Mouse (Mus musculus) intestine, postnatal 0 days (tissue): ENCODE data around the gene Amz2. TPM values are rescaled to one million over a fixed set of nuclear protein-coding genes. Genes with fewer than 3 reads are reported as not detected.

Experiments used
- ATAC-seq: fragments of 200-750 bp; cut with Nextera tagmentation; 2 replicates; pipeline ENCODE4 v1.8.0; 2017; ENCODE audit warnings: mild to moderate bottlenecking, moderate TSS enrichment, moderate library complexity
- H3K27ac ChIP-seq: fragments of 300-500 bp; sonication (generic); 2 replicates; pipeline ENCODE4 v1.5.1; 2014; ENCODE audit warnings: mild to moderate bottlenecking, low read depth, low read length, moderate library complexity
- H3K27me3 ChIP-seq: fragments of 300-500 bp; sonication (generic); replicated peaks from 2 replicates; pipeline ENCODE4 v1.6.1; 2014; ENCODE audit warnings: low read length, mixed read lengths; ENCODE audit not compliant: control insufficient read depth, insufficient read depth
- H3K36me3 ChIP-seq: fragments of 300-500 bp; sonication (generic); 2 replicates; pipeline ENCODE4 v1.6.1; 2014; ENCODE audit warnings: mild to moderate bottlenecking, moderate library complexity; ENCODE audit not compliant: control insufficient read depth, insufficient read depth
- H3K4me1 ChIP-seq: fragments of 300-500 bp; sonication (generic); replicated peaks from 2 replicates; pipeline ENCODE4 v1.6.1; 2014; ENCODE audit warnings: antibody characterized with exemption, low read length, mixed read lengths; ENCODE audit not compliant: control insufficient read depth, insufficient read depth
- H3K4me2 ChIP-seq: fragments of 300-500 bp; sonication (generic); replicated peaks from 2 replicates; pipeline ENCODE4 v1.6.1; 2014; ENCODE audit warnings: low read depth, mild to moderate bottlenecking, moderate library complexity
- H3K4me3 ChIP-seq: fragments of 300-500 bp; sonication (generic); 2 replicates; pipeline ENCODE4 v1.5.1; 2014; ENCODE audit warnings: low read depth, low read length
- H3K9ac ChIP-seq: fragments of 300-500 bp; sonication (generic); 2 replicates; pipeline ENCODE4 v1.6.1; 2014; ENCODE audit warnings: mild to moderate bottlenecking, low read depth, low read length
- H3K9me3 ChIP-seq: fragments of 300-500 bp; sonication (generic); 2 replicates; pipeline ENCODE4 v1.6.1; 2016; ENCODE audit warnings: mixed run types; ENCODE audit not compliant: control insufficient read depth
- CTCF ChIP-seq: sonication (generic); IDR thresholded peaks from 2 replicates; pipeline ENCODE4 v1.5.1; 2016; ENCODE audit warnings: low read depth, mild to moderate bottlenecking, control low read depth, antibody characterized with exemption, moderate library complexity
- WGBS: fragments of 180-500 bp; shearing (Covaris S2); extraction: QIAGEN DNeasy Blood & Tissue Kit; methylation state at CpG from one replicate; pipeline ENCODE4 v1.1.7; 2014; 5-methylcytosine and 5-hydroxymethylcytosine counted together
- polyA plus RNA-seq: library from polyadenylated mRNA; unstranded; fragments of >200 nt; fragmentation: Nextera tagmentation; extraction: Ambion mirVana; gene quantifications from 2 replicates; pipeline ENCODE4 v1.2.1, GENCODE M21; 2015

Gene Amz2
- polyA plus RNA-seq, 1 experiment from 2014 or later = 22.7 TPM

DNA sequence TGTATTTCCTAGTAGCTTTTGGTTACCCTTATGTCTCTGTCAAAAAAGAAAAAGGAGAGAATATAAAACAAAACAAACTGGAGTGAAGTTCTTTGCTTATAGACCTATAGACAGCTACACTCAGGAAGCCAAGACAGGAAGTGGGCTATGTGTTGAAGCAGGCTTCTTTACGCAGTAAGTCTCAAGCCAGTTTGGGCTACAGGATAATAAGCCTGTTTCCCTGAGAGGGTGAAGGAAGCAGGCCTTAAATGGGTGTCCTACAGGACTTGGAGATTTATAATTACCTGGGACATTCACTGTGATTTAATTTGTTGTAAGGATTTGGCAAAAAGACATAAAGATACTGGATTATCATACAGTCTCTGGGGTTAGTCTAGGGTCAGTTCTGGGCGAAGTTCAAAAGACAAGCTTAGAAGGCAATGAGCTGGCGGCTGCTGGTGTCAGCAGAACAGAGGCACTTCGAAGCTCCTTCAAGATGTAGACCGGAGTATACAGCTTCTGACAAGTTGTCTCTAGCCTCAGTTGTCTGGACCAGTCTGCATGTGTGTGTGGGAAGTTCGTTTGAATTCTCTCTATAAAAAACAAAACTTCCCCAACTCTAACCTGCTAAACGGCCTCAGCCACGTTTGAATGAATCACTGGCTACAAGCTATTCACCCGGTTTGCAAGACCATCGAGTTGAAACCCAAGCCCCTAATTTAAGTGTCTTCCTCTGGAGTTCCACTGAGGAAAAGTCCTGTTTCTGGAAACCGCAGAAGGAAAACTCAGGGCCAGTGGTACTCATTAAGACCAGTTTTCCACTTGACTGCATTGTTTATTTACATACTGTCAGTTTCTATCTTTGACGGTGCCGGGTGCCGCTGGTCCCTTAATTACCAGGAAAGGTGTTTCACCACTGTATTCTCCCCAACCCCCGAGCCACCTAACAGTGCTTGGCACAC is 45.4 kb downstream of the Amz2 start:
- Histone ChIP-seq H3K9me3 (no peaks in the 10 kb centered on the region), H3K4me3 (peak overlapping the region; percentile 74), H3K4me2 (peak overlapping the region; percentile 96), H3K27me3 (no peaks in the 10 kb centered on the region), H3K4me1 (no peaks in the 10 kb centered on the region), H3K27ac (peak overlapping the region; percentile 98), H3K9ac (peak overlapping the region; percentile 97), H3K36me3 (peaks cover 9% of the 10 kb centered on the region; the same call in 1 of the 2 replicates)
- no peak for TF ChIP-seq CTCF
- 25% methylated on average over 15 of the region's 15 CpGs for WGBS
- no peak; the same call in 1 of the 2 replicates for ATAC-seq

DNA sequence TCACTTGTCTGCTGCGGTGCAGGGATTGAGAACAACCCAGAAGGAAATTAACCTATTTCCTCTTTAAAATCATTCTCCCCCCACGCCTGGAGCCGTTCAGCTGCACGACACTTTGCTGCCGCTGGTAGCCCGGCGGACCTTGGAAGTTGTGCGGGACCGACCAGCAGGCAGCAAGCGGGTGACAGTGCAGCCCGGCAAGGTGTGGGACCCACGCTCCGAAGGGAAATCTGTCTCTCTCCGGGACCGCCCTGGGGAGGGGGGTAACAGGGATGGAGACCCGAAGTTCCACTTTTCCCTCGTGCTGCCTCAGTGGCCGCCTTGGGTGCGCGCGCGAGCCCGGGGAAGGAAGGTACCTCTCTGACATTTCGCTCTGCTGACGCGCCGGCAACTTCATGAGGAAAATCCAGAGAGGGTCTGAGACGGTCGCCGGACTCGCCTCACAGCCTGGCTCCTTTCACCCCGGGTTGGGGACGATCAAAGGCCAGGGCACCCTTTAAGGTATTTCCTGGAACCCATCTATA is 46.5 kb downstream of the Amz2 start:
- peak overlapping the region; percentile 74 for H3K4me3 ChIP-seq
- no peaks in the 10 kb centered on the region for H3K27me3 ChIP-seq
- peak overlapping the region; percentile 98 for H3K27ac ChIP-seq
- peak; percentile 13; the same call in 1 of the 2 replicates for TF ChIP-seq CTCF
- ATAC-seq = no peak
- H3K36me3 ChIP-seq = peaks cover 5% of the 10 kb centered on the region; the same call in 1 of the 2 replicates
- under 1% methylated on average over 33 of the region's 33 CpGs for WGBS
- no peaks in the 10 kb centered on the region for H3K4me1 ChIP-seq
- H3K4me2 ChIP-seq = peak overlapping the region; percentile 96
- no peaks in the 10 kb centered on the region for H3K9me3 ChIP-seq
- H3K9ac ChIP-seq = peak overlapping the region; percentile 97

DNA sequence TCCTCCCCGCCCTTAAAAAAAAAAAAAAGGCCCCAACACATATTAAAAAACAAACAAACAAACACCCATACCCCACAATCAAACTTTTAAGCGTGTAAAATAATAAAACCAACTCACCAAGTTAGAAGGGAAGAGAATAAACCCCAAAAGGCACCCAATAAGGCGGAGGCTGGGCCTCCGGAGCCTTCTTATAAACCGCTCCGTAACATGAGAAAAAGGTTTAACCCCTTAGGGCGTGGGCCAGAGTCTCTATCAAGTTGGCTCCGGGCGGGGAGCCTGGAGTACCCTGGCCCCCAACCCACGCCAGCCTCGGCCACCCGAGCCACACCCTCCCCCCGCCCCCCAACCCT is 47.0 kb downstream of the Amz2 start:
- no peaks in the 10 kb centered on the region for H3K36me3 ChIP-seq
- peak overlapping the region; percentile 98 for H3K27ac ChIP-seq
- ATAC-seq = no peak
- peaks cover under 1% of the 10 kb centered on the region; the same call in 1 of the 2 replicates for H3K4me1 ChIP-seq
- TF ChIP-seq CTCF = no peak
- H3K27me3 ChIP-seq = no peaks in the 10 kb centered on the region
- H3K9me3 ChIP-seq = no peaks in the 10 kb centered on the region
- H3K4me3 ChIP-seq = peak overlapping the region; percentile 74
- H3K4me2 ChIP-seq = peak overlapping the region; percentile 96
- H3K9ac ChIP-seq = peak overlapping the region; percentile 97
- 0% methylated on average over 12 of the region's 13 CpGs for WGBS

DNA sequence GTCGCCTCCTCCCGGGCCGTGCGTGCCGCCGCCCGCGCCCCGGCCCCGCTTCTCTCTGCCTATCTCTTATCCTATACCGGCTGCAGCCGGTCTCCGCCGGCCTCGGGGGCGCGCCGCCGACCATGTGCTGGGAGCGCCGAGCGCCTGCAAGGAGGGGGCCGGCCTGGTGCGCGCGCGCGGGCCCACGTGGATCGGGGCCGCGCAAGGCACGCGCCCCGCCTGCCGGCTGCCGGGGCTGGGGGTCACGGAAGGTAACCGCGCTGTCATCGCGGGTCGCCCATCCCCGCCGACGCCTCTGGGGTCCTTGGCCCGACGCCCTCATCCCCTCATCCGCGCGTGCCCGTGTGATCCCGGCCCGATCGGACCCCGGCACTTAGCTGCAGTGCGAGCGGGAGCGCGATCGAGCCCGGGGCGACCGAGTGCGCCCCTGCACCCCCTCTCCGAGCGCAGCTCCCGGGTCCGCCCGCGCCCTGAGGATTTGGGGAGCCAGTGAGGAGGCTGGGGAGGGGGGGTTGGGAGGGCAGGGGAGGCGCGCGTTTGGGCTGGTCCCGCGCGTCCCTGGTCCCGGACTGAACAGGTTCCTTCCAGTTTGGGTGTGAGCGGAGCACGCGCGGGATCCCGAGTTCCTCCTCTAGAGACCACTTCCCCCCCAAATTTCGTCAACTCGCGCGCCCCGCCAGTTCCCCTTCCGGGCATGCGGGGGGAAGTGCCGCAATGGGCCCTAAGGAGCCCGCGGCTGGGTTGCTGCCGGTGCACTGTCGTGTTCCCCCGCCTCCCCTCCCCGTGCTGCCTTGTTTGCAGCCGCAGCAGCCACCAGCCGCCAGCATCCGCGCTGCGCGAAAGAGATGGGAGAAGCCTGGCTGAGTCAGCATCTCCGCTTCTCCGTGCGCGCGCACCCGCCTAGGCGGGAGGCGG is 47.7 kb downstream of the Amz2 start, which contains the start of the genes Arsg and Slc16a6:
Gene Arsg, plus strand, starts transcription at position 204 of the 915 bp plus-strand sequence.
Gene Slc16a6, minus strand, starts transcription at position 428 of the 915 bp plus-strand sequence.
- H3K27me3 ChIP-seq = no peaks in the 10 kb centered on the region
- H3K4me1 ChIP-seq = peaks cover 7% of the 10 kb centered on the region; the same call in 1 of the 2 replicates
- under 1% methylated on average over 97 of the region's 111 CpGs for WGBS
- 0 out of 2 replicates have a peak, but pooled peaks have one; percentile 2 for TF ChIP-seq CTCF
- no peaks in the 10 kb centered on the region for H3K36me3 ChIP-seq
- peak within 1 kb of the TSS; percentile 98 for H3K27ac ChIP-seq
- ATAC-seq = peak; percentile 87
- H3K4me2 ChIP-seq = peak within 1 kb of the TSS; percentile 96
- H3K9me3 ChIP-seq = no peaks in the 10 kb centered on the region
- peak within 1 kb of the TSS; percentile 97 for H3K9ac ChIP-seq
- H3K4me3 ChIP-seq = peak within 1 kb of the TSS; percentile 74

DNA sequence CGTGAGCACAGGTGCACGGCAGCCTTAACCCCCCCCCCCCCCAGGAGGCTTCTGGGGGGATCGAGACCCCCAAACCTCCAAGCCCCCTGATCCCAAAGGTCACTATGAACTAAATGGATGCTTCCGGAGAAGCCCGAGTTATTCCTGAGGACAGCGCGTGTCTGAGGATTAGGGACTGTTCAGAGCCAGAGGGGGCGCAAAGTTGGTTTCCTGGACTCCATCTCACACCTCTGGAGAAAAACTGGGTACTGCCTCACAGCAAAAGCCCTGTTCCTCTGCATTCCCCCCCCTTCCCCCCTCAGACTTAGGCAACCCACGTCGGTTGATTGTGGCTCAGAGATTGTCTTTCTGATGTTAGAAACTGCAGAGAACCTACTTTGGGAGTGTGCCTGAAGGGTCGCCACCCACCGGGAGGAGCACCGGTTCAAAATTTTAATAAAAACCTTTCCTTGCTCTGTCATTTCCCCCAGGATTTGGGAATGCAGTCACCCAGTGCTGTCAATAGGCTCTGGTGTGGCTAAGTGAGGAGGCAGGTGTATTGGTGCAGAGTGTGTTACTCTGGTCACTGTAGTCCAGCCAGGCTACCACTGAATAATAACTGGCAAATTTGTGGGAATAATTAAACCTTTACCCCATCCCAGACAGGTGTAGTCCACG is 48.5 kb downstream of the Amz2 start:
- H3K4me3 ChIP-seq = peak overlapping the region; percentile 74
- WGBS = 12% methylated on average over 14 of the region's 14 CpGs
- no peaks in the 10 kb centered on the region for H3K27me3 ChIP-seq
- H3K36me3 ChIP-seq = no peaks in the 10 kb centered on the region
- no peak for ATAC-seq
- peaks cover 7% of the 10 kb centered on the region; the same call in 1 of the 2 replicates for H3K4me1 ChIP-seq
- peak overlapping the region; percentile 97 for H3K9ac ChIP-seq
- peak overlapping the region; percentile 98 for H3K27ac ChIP-seq
- H3K4me2 ChIP-seq = peak overlapping the region; percentile 96
- no peaks in the 10 kb centered on the region for H3K9me3 ChIP-seq
- TF ChIP-seq CTCF = peak; percentile 5; the same call in 1 of the 2 replicates
